In genomic region chr2:75964051-75964450, GRCm38 (mm10) we compare ENCODE assay signal across 8 mouse cellular contexts. TPM values are rescaled to one million over a fixed set of nuclear protein-coding genes. Genes with fewer than 3 reads are reported as not detected.
DNase-seq lines count a peak whose midpoint lies in the region; ATAC-seq lines count a peak whose summit lies in the region.

No protein-coding gene starts in this region.

- H3K4me3 ChIP-seq in brown adipose tissue, adult 24 weeks (ENCODE audit: insufficient read depth, low read depth, low read length): peak overlapping the region; percentile 39; the same call in 1 of the 2 replicates
- no peak overlapping the region for H3K4me3 ChIP-seq in midbrain, embryonic 14.5 days (replicated peaks; ENCODE audit: low read depth, low read length)

- H3K36me3 ChIP-seq in midbrain, embryonic 14.5 days (ENCODE audit: control insufficient read depth, insufficient read depth, low read length): no peaks in the 10 kb centered on the region

- no peak for ATAC-seq in midbrain, embryonic 14.5 days (ENCODE audit: low FRiP score, low TSS enrichment)
- ATAC-seq in cerebellum, adult (ENCODE audit: insufficient number of reproducible peaks, low FRiP score, low TSS enrichment): no peak

- H3K9me3 ChIP-seq in midbrain, embryonic 14.5 days (ENCODE audit: control insufficient read depth, low read length): no peaks in the 10 kb centered on the region

- 79% methylated on average over 5 of the region's 5 CpGs for WGBS in midbrain, embryonic 14.5 days

- H3K27ac ChIP-seq in brown adipose tissue, adult 24 weeks (replicated peaks; ENCODE audit: low read depth, low read length): no peak overlapping the region
- no peak overlapping the region for H3K27ac ChIP-seq in midbrain, embryonic 14.5 days (replicated peaks; ENCODE audit: low read depth, low read length)

- peak overlapping the region; percentile 36; the same call in 1 of the 2 replicates for H3K4me2 ChIP-seq in midbrain, embryonic 14.5 days (ENCODE audit: low read length)

- peaks cover 8% of the 10 kb centered on the region for H3K4me1 ChIP-seq in brown adipose tissue, adult 24 weeks (ENCODE audit: control insufficient read depth, insufficient read depth, insufficient read length, low read length)
- H3K4me1 ChIP-seq in midbrain, embryonic 14.5 days (ENCODE audit: control insufficient read depth, insufficient read depth, low read length): peaks cover 29% of the 10 kb centered on the region

- no peak overlapping the region for H3K9ac ChIP-seq in midbrain, embryonic 14.5 days (replicated peaks; ENCODE audit: low read length)

- peak; percentile 10 for DNase-seq in kidney, postnatal 14 days
- DNase-seq in kidney, adult 9 months: no peak
- peak; percentile 12 for DNase-seq in heart, postnatal 4 days
- DNase-seq in midbrain, embryonic 14.5 days: no peak
- DNase-seq in left cerebral cortex, adult 11 months (ENCODE audit: low spot score): no peak
- no peak for DNase-seq in urinary bladder, adult 2 months (ENCODE audit: low spot score)

- H3K27me3 ChIP-seq in midbrain, embryonic 14.5 days (ENCODE audit: control insufficient read depth, insufficient read depth, low read length): no peaks in the 10 kb centered on the region

RNA-seq across cellular contexts. Expression of gene Ttc30a2, which starts 13.9 kb away (rescaled TPM):
- not detected in 2 replicates for polyA plus RNA-seq in brown adipose tissue, adult 24 weeks (2012; ENCODE audit: insufficient read depth, insufficient read length, missing spikeins)
- 1 to 10 TPM in 1 of 2 experiments, under 1 TPM in 1; 0.88 to 1.7 TPM for total RNA-seq in heart, postnatal 4 days (2021)
- polyA plus RNA-seq in midbrain, embryonic 14.5 days (2014; fragmentation: Nextera tagmentation; extraction: Ambion mirVana): 0.93 and 1.2 TPM in 2 replicates
- polyA plus RNA-seq in urinary bladder, adult 2 months (2012; rRNA removed): 0.12 and 0.17 TPM in 2 replicates

RNA-seq across cellular contexts. Expression of gene Ttc30a1, which starts 17.7 kb away (rescaled TPM):
- 1.5 TPM in 1 of 2 replicates, not detected in the other for polyA plus RNA-seq in brown adipose tissue, adult 24 weeks (2012; ENCODE audit: insufficient read depth, insufficient read length, missing spikeins)
- total RNA-seq in heart, postnatal 4 days (2021): 1 to 10 TPM; 3.4 to 3.6 TPM
- polyA plus RNA-seq in midbrain, embryonic 14.5 days (2014; fragmentation: Nextera tagmentation; extraction: Ambion mirVana): 8.6 and 9.7 TPM in 2 replicates
- polyA plus RNA-seq in urinary bladder, adult 2 months (2012; rRNA removed): 3.0 and 3.5 TPM in 2 replicates

RNA-seq across cellular contexts. Expression of gene Ttc30b, which starts 25.7 kb away (rescaled TPM):
- polyA plus RNA-seq in brown adipose tissue, adult 24 weeks (2012; ENCODE audit: insufficient read depth, insufficient read length, missing spikeins): 11.9 and 20.1 TPM in 2 replicates
- total RNA-seq in heart, postnatal 4 days (2021): 1 to 10 TPM; 8.0 to 8.6 TPM
- 17.0 and 21.2 TPM in 2 replicates for polyA plus RNA-seq in midbrain, embryonic 14.5 days (2014; fragmentation: Nextera tagmentation; extraction: Ambion mirVana)
- 9.6 and 11.3 TPM in 2 replicates for polyA plus RNA-seq in urinary bladder, adult 2 months (2012; rRNA removed)

Comparison
In these comparisons a context has a peak if more than half of its experiments do, and no peak if none do; other contexts are left out.
1. DNase-seq: peak in kidney, postnatal 14 days (single experiment) and heart, postnatal 4 days (single experiment); none in kidney, adult 9 months (single experiment), midbrain, embryonic 14.5 days (single experiment), left cerebral cortex, adult 11 months (single experiment) and urinary bladder, adult 2 months (single experiment).